Comparison of ENCODE assay signal across 8 mouse cellular contexts in genomic region chr5:142821974-142822285, GRCm38 (mm10). TPM values are rescaled to one million over a fixed set of nuclear protein-coding genes. Genes with fewer than 3 reads are reported as not detected.
A peak's percentile ranks its signal among the peaks of the same experiment; 100 is the strongest.
DNase-seq lines count a peak whose midpoint lies in the region; ATAC-seq and TF ChIP-seq lines count a peak whose summit lies in the region.

No protein-coding gene starts in this region.

- no peaks in the 10 kb centered on the region for H3K9me3 ChIP-seq in embryonic facial prominence, embryonic 13.5 days
- H3K9me3 ChIP-seq in hindbrain, postnatal 0 days (ENCODE audit: low read length), result no peaks in the 10 kb centered on the region
- H3K9me3 ChIP-seq in midbrain, postnatal 0 days (ENCODE audit: low read length), result no peaks in the 10 kb centered on the region

- peak overlapping the region; percentile 100 for H3K9ac ChIP-seq in embryonic facial prominence, embryonic 13.5 days
- peak overlapping the region; percentile 91 for H3K9ac ChIP-seq in hindbrain, postnatal 0 days (replicated peaks; ENCODE audit: low read length)
- peak overlapping the region; percentile 86 for H3K9ac ChIP-seq in midbrain, postnatal 0 days (replicated peaks; ENCODE audit: low read length, poor library complexity, severe bottlenecking)

- H3K27me3 ChIP-seq in embryonic facial prominence, embryonic 13.5 days, result no peaks in the 10 kb centered on the region
- H3K27me3 ChIP-seq in hindbrain, postnatal 0 days (ENCODE audit: insufficient read depth, low read length), result no peaks in the 10 kb centered on the region
- H3K27me3 ChIP-seq in midbrain, postnatal 0 days (ENCODE audit: insufficient read depth, low read length), result no peaks in the 10 kb centered on the region

- no peak for DNase-seq in lung, adult 2 months
- no peak for DNase-seq in lung, postnatal 25 days (ENCODE audit: low spot score)
- no peak for DNase-seq in hindbrain, postnatal 0 days (ENCODE audit: low spot score)
- DNase-seq in midbrain, postnatal 0 days (ENCODE audit: low spot score), result no peak
- DNase-seq in Muller cell, postnatal 12 days (ENCODE audit: inconsistent ontology term), result no peak
- no peak for DNase-seq in layer of hippocampus, adult 9-10 months (ENCODE audit: low spot score)
- no peak for DNase-seq in embryo, embryonic 11 days

- H3K4me2 ChIP-seq in embryonic facial prominence, embryonic 13.5 days, result peak overlapping the region; percentile 97
- H3K4me2 ChIP-seq in hindbrain, postnatal 0 days (ENCODE audit: low read depth, low read length), result peak overlapping the region; percentile 93
- H3K4me2 ChIP-seq in midbrain, postnatal 0 days (ENCODE audit: low read depth, low read length, poor library complexity, severe bottlenecking), result peak overlapping the region; percentile 95

- TF ChIP-seq CTCF in lung, adult 2 months (IDR thresholded peaks at IDR 0.05; ENCODE audit: insufficient read depth, low read length), result no peak
- no peak for TF ChIP-seq CTCF in hindbrain, postnatal 0 days (IDR thresholded peaks at IDR 0.05; ENCODE audit: low read depth)
- TF ChIP-seq CTCF in midbrain, postnatal 0 days (IDR thresholded peaks at IDR 0.05), result no peak

- H3K27ac ChIP-seq in embryonic facial prominence, embryonic 13.5 days, result peak overlapping the region; percentile 100
- peak overlapping the region; percentile 100 for H3K27ac ChIP-seq in hindbrain, postnatal 0 days
- peak overlapping the region; percentile 100 for H3K27ac ChIP-seq in midbrain, postnatal 0 days (ENCODE audit: low read depth, low read length)

- no peak for TF ChIP-seq POLR2A in lung, adult 2 months (IDR thresholded peaks at IDR 0.05; ENCODE audit: borderline replicate concordance, extremely low read depth, low read depth, low read length)

- peak overlapping the region; percentile 89 for H3K4me3 ChIP-seq in lung, adult 2 months (replicated peaks; ENCODE audit: extremely low read depth, low read depth, low read length)
- peak overlapping the region; percentile 98 for H3K4me3 ChIP-seq in embryonic facial prominence, embryonic 13.5 days
- peak overlapping the region; percentile 98 for H3K4me3 ChIP-seq in hindbrain, postnatal 0 days (ENCODE audit: low read length)
- peak overlapping the region; percentile 98 for H3K4me3 ChIP-seq in midbrain, postnatal 0 days (ENCODE audit: low read depth, low read length)

- 0 out of 2 replicates have a peak, but pooled peaks cover 2% of the 10 kb centered on the region for H3K4me1 ChIP-seq in lung, adult 2 months (ENCODE audit: control insufficient read depth, insufficient read depth, low read length)
- peaks cover 37% of the 10 kb centered on the region for H3K4me1 ChIP-seq in embryonic facial prominence, embryonic 13.5 days
- H3K4me1 ChIP-seq in hindbrain, postnatal 0 days (ENCODE audit: insufficient read depth, low read length), result peaks cover 12% of the 10 kb centered on the region; the same call in 1 of the 2 replicates
- peaks cover 27% of the 10 kb centered on the region for H3K4me1 ChIP-seq in midbrain, postnatal 0 days (ENCODE audit: insufficient read depth, low read length)

- 2% methylated on average over 9 of the region's 9 CpGs for WGBS in lung, adult 2 months
- WGBS in embryonic facial prominence, embryonic 13.5 days, result 0% methylated on average over 9 of the region's 9 CpGs
- WGBS in hindbrain, postnatal 0 days, result under 1% methylated on average over 9 of the region's 9 CpGs
- WGBS in midbrain, postnatal 0 days, result under 1% methylated on average over 9 of the region's 9 CpGs

- no peaks in the 10 kb centered on the region for H3K36me3 ChIP-seq in embryonic facial prominence, embryonic 13.5 days
- no peaks in the 10 kb centered on the region for H3K36me3 ChIP-seq in hindbrain, postnatal 0 days (ENCODE audit: insufficient read depth, low read length)
- H3K36me3 ChIP-seq in midbrain, postnatal 0 days (ENCODE audit: insufficient read depth, low read length), result no peaks in the 10 kb centered on the region

- ATAC-seq in embryonic facial prominence, embryonic 13.5 days (ENCODE audit: insufficient number of reproducible peaks, insufficient read depth, low FRiP score, low TSS enrichment, low read depth), result no peak
- no peak for ATAC-seq in hindbrain, postnatal 0 days
- no peak for ATAC-seq in midbrain, postnatal 0 days (ENCODE audit: low FRiP score)

RNA-seq across cellular contexts. Expression of gene Tnrc18, which starts 4.5 kb away (rescaled TPM):
- 60.1 and 87.1 TPM in 2 replicates for polyA plus RNA-seq in lung, adult 2 months (2012; rRNA removed)
- 44.0 and 55.7 TPM in 2 replicates for polyA plus RNA-seq in embryonic facial prominence, embryonic 13.5 days (2015; fragmentation: Nextera tagmentation; extraction: Ambion mirVana)
- 134 and 137 TPM in 2 replicates for total RNA-seq in hindbrain, postnatal 0 days (2014; rRNA removed)
- 17.0 and 19.9 TPM in 2 replicates for polyA plus RNA-seq in hindbrain, postnatal 0 days (2015; fragmentation: Nextera tagmentation; extraction: Ambion mirVana)
- total RNA-seq in midbrain, postnatal 0 days (2014; rRNA removed), result 114 and 142 TPM in 2 replicates
- 17.4 and 19.4 TPM in 2 replicates for polyA plus RNA-seq in midbrain, postnatal 0 days (2015; fragmentation: Nextera tagmentation; extraction: Ambion mirVana)
